Mouse (Mus musculus): ENCODE measurements around the gene Serpinh1.
A peak's percentile ranks its signal among the peaks of the same experiment; 100 is the strongest.
"Not testable (repeated sequence)": the region's sequence is repeated elsewhere in the genome, so short reads cannot be mapped to it uniquely, and the experiment has no call there.

The Serpinh1 gene

GRCm38 (mm10) chr7:99374325-99374724 is 21.3 kb upstream of the Serpinh1 start:
- not testable (repeated sequence) for DNase-seq (ENCODE audit: low spot score in 2 of 2)

GRCm38 (mm10) chr7:99366716-99367115 is 13.7 kb upstream of the Serpinh1 start:
- DNase-seq (ENCODE audit: low spot score in 2 of 2) = no peak

- DNase-seq (ENCODE audit: low spot score in 2 of 2) = peak in 1 of 2 experiments; percentile 85
Observed at GRCm38 (mm10) chr7:99365069-99365468, 12.0 kb upstream of the Serpinh1 start.

- no peak for DNase-seq (ENCODE audit: low spot score in 2 of 2)
Observed at GRCm38 (mm10) chr7:99362137-99362536, 9.1 kb upstream of the Serpinh1 start.

GRCm38 (mm10) chr7:99360803-99361414 is 7.9 kb upstream of the Serpinh1 start:
- DNase-seq (ENCODE audit: low spot score in 2 of 2) = no peak

- DNase-seq (ENCODE audit: low spot score in 2 of 2) = peak; percentile 77 to 79
Observed at GRCm38 (mm10) chr7:99360021-99360802, 7.2 kb upstream of the Serpinh1 start.

- DNase-seq (ENCODE audit: low spot score in 2 of 2) = no peak
Observed at GRCm38 (mm10) chr7:99358371-99358770, 5.3 kb upstream of the Serpinh1 start.

GRCm38 (mm10) chr7:99357201-99357600 is 4.2 kb upstream of the Serpinh1 start:
- DNase-seq (ENCODE audit: low spot score in 2 of 2) = no peak

GRCm38 (mm10) chr7:99356244-99356930 is 3.3 kb upstream of the Serpinh1 start:
- DNase-seq (ENCODE audit: low spot score in 2 of 2) = no peak

GRCm38 (mm10) chr7:99355731-99356131 is 2.7 kb upstream of the Serpinh1 start:
- peak in 1 of 2 experiments; percentile 79 for DNase-seq (ENCODE audit: low spot score in 2 of 2)

- no peak for DNase-seq (ENCODE audit: low spot score in 2 of 2)
Observed at GRCm38 (mm10) chr7:99351802-99352517, 1.1 kb downstream of the Serpinh1 start.

GRCm38 (mm10) chr7:99351104-99351801 is 1.8 kb downstream of the Serpinh1 start:
- no peak for DNase-seq (ENCODE audit: low spot score in 2 of 2)

GRCm38 (mm10) chr7:99349782-99350720 is 3.0 kb downstream of the Serpinh1 start:
- no peak for DNase-seq (ENCODE audit: low spot score in 2 of 2)

GRCm38 (mm10) chr7:99348883-99349282 is 4.2 kb downstream of the Serpinh1 start:
- DNase-seq (ENCODE audit: low spot score in 2 of 2) = no peak

- DNase-seq (ENCODE audit: low spot score in 2 of 2) = no peak
Observed at GRCm38 (mm10) chr7:99347268-99347667, 5.8 kb downstream of the Serpinh1 start.

- no peak for DNase-seq (ENCODE audit: low spot score in 2 of 2)
Observed at GRCm38 (mm10) chr7:99343577-99343976, 9.5 kb downstream of the Serpinh1 start.

- DNase-seq (ENCODE audit: low spot score in 2 of 2) = no peak
Observed at GRCm38 (mm10) chr7:99340736-99341135, 12.3 kb downstream of the Serpinh1 start.

- peak in 1 of 2 experiments; percentile 71 for DNase-seq (ENCODE audit: low spot score in 2 of 2)
Observed at GRCm38 (mm10) chr7:99332774-99333480, 20.1 kb downstream of the Serpinh1 start.

GRCm38 (mm10) chr7:99330012-99330411 is 23.0 kb downstream of the Serpinh1 start:
- no peak for DNase-seq (ENCODE audit: low spot score in 2 of 2)

- no peak for DNase-seq (ENCODE audit: low spot score in 2 of 2)
Observed at GRCm38 (mm10) chr7:99328847-99329246, 24.2 kb downstream of the Serpinh1 start.

Data from left cerebral cortex, adult 9 months (tissue).